Mouse (Mus musculus) cerebellum, adult 9-11 months (tissue): ENCODE results near the gene Lime1.

Experiments
- DNase-seq: peaks from one replicate; pipeline ENCODE4 v3.0.0; 2022

Lime1 gene

GRCm38 (mm10) chr2:181391541-181391940, 11.7 kb downstream of the Lime1 start:
- no peak for DNase-seq

GRCm38 (mm10) chr2:181392600-181393213, 12.8 kb downstream of the Lime1 start:
- DNase-seq = peak; percentile 85

- DNase-seq = no peak
Observed at GRCm38 (mm10) chr2:181394086-181394485, 14.2 kb downstream of the Lime1 start.

- DNase-seq = no peak
Observed at GRCm38 (mm10) chr2:181397207-181397761, 17.4 kb downstream of the Lime1 start.

GRCm38 (mm10) chr2:181401497-181401896, 21.6 kb downstream of the Lime1 start:
- DNase-seq = no peak

- no peak for DNase-seq
Observed at GRCm38 (mm10) chr2:181403722-181404121, 23.8 kb downstream of the Lime1 start.

- no peak for DNase-seq
Observed at GRCm38 (mm10) chr2:181409643-181410042, 29.8 kb downstream of the Lime1 start.

GRCm38 (mm10) chr2:181410760-181411473, 31.0 kb downstream of the Lime1 start:
- peak; percentile 57 for DNase-seq

GRCm38 (mm10) chr2:181413141-181413540, 33.3 kb downstream of the Lime1 start:
- DNase-seq = no peak

GRCm38 (mm10) chr2:181415945-181416344, 36.1 kb downstream of the Lime1 start:
- DNase-seq = peak; percentile 76

- no peak for DNase-seq
Observed at GRCm38 (mm10) chr2:181419359-181419758, 39.5 kb downstream of the Lime1 start.

- DNase-seq = no peak
Observed at GRCm38 (mm10) chr2:181420426-181420825, 40.5 kb downstream of the Lime1 start.

- DNase-seq = no peak
Observed at GRCm38 (mm10) chr2:181420903-181421638, 41.2 kb downstream of the Lime1 start.

- no peak for DNase-seq
Observed at GRCm38 (mm10) chr2:181423834-181424233, 44.0 kb downstream of the Lime1 start.
